Mouse (Mus musculus): ENCODE data around the gene Zfp800. TPM values are rescaled to one million over a fixed set of nuclear protein-coding genes. Genes with fewer than 3 reads are reported as not detected.

Gene Zfp800
- total RNA-seq, 1 experiment, result 7.8 TPM

DNA sequence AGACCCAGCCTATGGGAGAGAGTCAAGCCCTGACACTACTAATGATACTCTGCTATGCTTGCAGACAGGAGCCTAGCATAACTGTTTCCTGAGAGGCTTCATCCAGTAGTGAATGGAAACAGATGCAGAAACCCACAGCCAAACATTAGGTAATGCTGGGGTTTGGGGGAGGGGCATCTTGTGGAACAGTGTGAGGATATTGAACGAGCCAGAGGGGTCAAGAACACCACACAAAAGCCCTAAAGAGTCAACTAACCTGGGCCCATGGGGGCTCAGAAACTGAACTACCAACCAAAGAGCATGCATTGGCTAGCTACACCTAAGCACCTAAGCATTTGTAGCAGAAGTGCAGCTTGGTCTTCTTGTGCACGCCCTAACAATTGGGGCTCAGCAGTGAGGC, 13.4 kb upstream of the Zfp800 start:
- in situ Hi-C loops (cut with MboI; ENCODE audit: low sequenced_read_pairs in 2 of 2, unreplicated experiment in 2 of 2), result no loop called here
- Histone ChIP-seq H3K4me1 (ENCODE audit: control insufficient read depth in 2 of 2, insufficient read depth in 2 of 2, low read length in 2 of 2, poor library complexity in 1 of 2) (peaks cover 0 to 2% of the 10 kb centered on the region in 2 experiments; a peak in 1 of 4 replicates), H3K4me3 (ENCODE audit: insufficient read depth in 1 of 2, low read depth in 1 of 2, low read length in 2 of 2, poor library complexity in 1 of 2, severe bottlenecking in 1 of 2) (no peak overlapping the region), H3K36me3 (ENCODE audit: control insufficient read depth, insufficient read depth, low read length, poor library complexity, severe bottlenecking) (no peaks in the 10 kb centered on the region; the same call in 1 of the 2 replicates), H3K9ac (ENCODE audit: insufficient read depth, low read depth, low read length, poor library complexity, severe bottlenecking) (no peak overlapping the region), H3K9me3 (ENCODE audit: control insufficient read depth, insufficient read depth, low read depth, low read length) (no peaks in the 10 kb centered on the region), H3K27ac (ENCODE audit: insufficient read depth, low read depth, low read length, poor library complexity, severe bottlenecking) (no peak overlapping the region)
- DNase-seq (ENCODE audit: low read depth, low spot score), result no peak
- no peak for TF ChIP-seq MAFK (IDR thresholded peaks at IDR 0.05; ENCODE audit: insufficient read depth, low read depth, low read length)
- TF ChIP-seq ZNF384 (IDR thresholded peaks at IDR 0.05; ENCODE audit: low read depth, low read length), result no peak
- no peak for TF ChIP-seq CHD2 (IDR thresholded peaks at IDR 0.05; ENCODE audit: low read depth, low read length)
- no peak for TF ChIP-seq ZC3H11A (IDR thresholded peaks at IDR 0.05; ENCODE audit: borderline replicate concordance, low read depth, low read length)
- no peak for TF ChIP-seq HCFC1 (IDR thresholded peaks at IDR 0.05; ENCODE audit: borderline replicate concordance, insufficient read depth, low read length)

DNA sequence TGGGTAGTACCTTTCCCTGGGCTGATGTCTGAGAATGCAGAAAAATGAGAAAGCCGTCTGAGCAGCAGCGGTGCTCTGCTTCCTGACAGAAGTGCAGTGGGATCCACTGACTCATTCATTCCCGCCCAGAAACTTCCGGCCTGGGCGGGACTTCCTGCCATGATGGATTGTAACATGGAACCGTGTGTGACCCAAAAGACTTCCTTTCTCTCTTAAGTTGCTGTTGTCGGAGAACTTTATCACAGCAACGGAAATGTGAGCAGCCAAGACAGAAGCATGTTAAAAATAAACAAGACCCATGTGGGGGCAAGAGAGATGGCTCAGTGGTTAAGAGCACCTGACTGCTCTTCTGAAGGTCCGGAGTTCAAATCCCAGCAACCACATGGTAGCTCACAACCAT, 12.2 kb upstream of the Zfp800 start:
- peaks cover 0 to 2% of the 10 kb centered on the region in 2 experiments; a peak in 1 of 4 replicates for H3K4me1 ChIP-seq (ENCODE audit: control insufficient read depth in 2 of 2, insufficient read depth in 2 of 2, low read length in 2 of 2, poor library complexity in 1 of 2)
- H3K9me3 ChIP-seq (ENCODE audit: control insufficient read depth, insufficient read depth, low read depth, low read length), result no peaks in the 10 kb centered on the region
- no peak overlapping the region for H3K9ac ChIP-seq (ENCODE audit: insufficient read depth, low read depth, low read length, poor library complexity, severe bottlenecking)
- DNase-seq (ENCODE audit: low read depth, low spot score), result no peak
- in situ Hi-C loops (cut with MboI; ENCODE audit: low sequenced_read_pairs in 2 of 2, unreplicated experiment in 2 of 2), result no loop called here
- H3K4me3 ChIP-seq (ENCODE audit: insufficient read depth in 1 of 2, low read depth in 1 of 2, low read length in 2 of 2, poor library complexity in 1 of 2, severe bottlenecking in 1 of 2), result 0 out of 4 replicates have a peak overlapping the region, but pooled peaks of 1 of the 2 experiments have one; percentile 32
- TF ChIP-seq ZC3H11A (IDR thresholded peaks at IDR 0.05; ENCODE audit: borderline replicate concordance, low read depth, low read length), result no peak
- no peak for TF ChIP-seq ZNF384 (IDR thresholded peaks at IDR 0.05; ENCODE audit: low read depth, low read length)
- TF ChIP-seq HCFC1 (IDR thresholded peaks at IDR 0.05; ENCODE audit: borderline replicate concordance, insufficient read depth, low read length), result no peak
- TF ChIP-seq MAFK (IDR thresholded peaks at IDR 0.05; ENCODE audit: insufficient read depth, low read depth, low read length), result no peak
- TF ChIP-seq CHD2 (IDR thresholded peaks at IDR 0.05; ENCODE audit: low read depth, low read length), result no peak
- H3K27ac ChIP-seq (ENCODE audit: insufficient read depth, low read depth, low read length, poor library complexity, severe bottlenecking), result no peak overlapping the region
- H3K36me3 ChIP-seq (ENCODE audit: control insufficient read depth, insufficient read depth, low read length, poor library complexity, severe bottlenecking), result no peaks in the 10 kb centered on the region

DNA sequence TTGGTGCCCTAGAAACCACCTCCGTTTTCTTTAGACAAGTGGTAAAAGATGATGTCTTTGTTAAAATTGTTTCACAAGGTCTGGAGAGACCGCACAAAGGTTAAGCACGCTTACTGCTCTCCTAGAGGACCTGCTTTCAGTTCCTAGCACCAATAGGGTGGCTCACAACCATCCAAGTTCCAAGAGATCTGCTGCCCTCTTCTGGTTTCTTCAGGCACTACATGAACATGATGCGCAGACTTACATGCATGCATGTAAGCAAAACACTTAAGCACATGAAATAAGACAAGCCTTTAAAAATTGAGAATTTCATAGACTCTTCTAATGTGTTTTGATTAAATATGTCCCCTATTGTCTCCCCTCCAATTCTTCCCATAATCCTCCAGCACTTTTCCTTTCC, 2.0 kb upstream of the Zfp800 start:
- TF ChIP-seq ZC3H11A (IDR thresholded peaks at IDR 0.05; ENCODE audit: borderline replicate concordance, low read depth, low read length) (0 out of 2 replicates have a peak, but pooled peaks have one; percentile 20), CHD2 (IDR thresholded peaks at IDR 0.05; ENCODE audit: low read depth, low read length) (no peak), ZNF384 (IDR thresholded peaks at IDR 0.05; ENCODE audit: low read depth, low read length) (no peak), MAFK (IDR thresholded peaks at IDR 0.05; ENCODE audit: insufficient read depth, low read depth, low read length) (no peak), HCFC1 (IDR thresholded peaks at IDR 0.05; ENCODE audit: borderline replicate concordance, insufficient read depth, low read length) (no peak)
- in situ Hi-C loops (cut with MboI; ENCODE audit: low sequenced_read_pairs in 2 of 2, unreplicated experiment in 2 of 2), result loop anchor here in 1 of 2 experiments (25.0 kb wide), 1 partner anchor 737 kb away; no protein-coding TSS in a partner anchor
- no peaks in the 10 kb centered on the region for H3K36me3 ChIP-seq (ENCODE audit: control insufficient read depth, insufficient read depth, low read length, poor library complexity, severe bottlenecking)
- H3K4me1 ChIP-seq (ENCODE audit: control insufficient read depth in 2 of 2, insufficient read depth in 2 of 2, low read length in 2 of 2, poor library complexity in 1 of 2), result no peaks in the 10 kb centered on the region
- no peak overlapping the region for H3K4me3 ChIP-seq (ENCODE audit: insufficient read depth in 1 of 2, low read depth in 1 of 2, low read length in 2 of 2, poor library complexity in 1 of 2, severe bottlenecking in 1 of 2)
- no peak overlapping the region for H3K27ac ChIP-seq (ENCODE audit: insufficient read depth, low read depth, low read length, poor library complexity, severe bottlenecking)
- DNase-seq (ENCODE audit: low read depth, low spot score), result peak; percentile 60
- no peaks in the 10 kb centered on the region for H3K9me3 ChIP-seq (ENCODE audit: control insufficient read depth, insufficient read depth, low read depth, low read length)
- H3K9ac ChIP-seq (ENCODE audit: insufficient read depth, low read depth, low read length, poor library complexity, severe bottlenecking), result no peak overlapping the region

DNA sequence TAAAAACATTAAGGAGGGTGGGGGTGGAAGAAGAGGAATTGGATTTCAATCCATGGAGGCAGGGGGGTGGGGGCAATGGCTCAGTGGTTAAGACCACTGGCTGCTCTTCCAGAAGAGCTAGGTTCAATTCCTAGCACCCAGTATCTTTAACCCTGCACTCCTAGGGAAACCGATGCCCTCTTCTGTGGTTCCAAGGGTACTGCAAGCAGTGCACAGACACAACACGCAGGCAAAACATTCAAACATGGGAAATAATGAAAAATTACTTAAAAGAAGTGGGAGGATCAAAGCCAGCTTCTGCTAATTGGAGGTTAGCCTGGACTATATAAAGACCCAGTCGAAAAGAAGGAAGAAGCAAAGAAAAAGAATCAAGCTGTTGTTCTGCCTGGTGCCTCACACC, 921 bp upstream of the Zfp800 start:
- H3K9me3 ChIP-seq (ENCODE audit: control insufficient read depth, insufficient read depth, low read depth, low read length), result no peaks in the 10 kb centered on the region
- H3K4me1 ChIP-seq (ENCODE audit: control insufficient read depth in 2 of 2, insufficient read depth in 2 of 2, low read length in 2 of 2, poor library complexity in 1 of 2), result no peaks in the 10 kb centered on the region
- no peaks in the 10 kb centered on the region for H3K36me3 ChIP-seq (ENCODE audit: control insufficient read depth, insufficient read depth, low read length, poor library complexity, severe bottlenecking)
- H3K9ac ChIP-seq (ENCODE audit: insufficient read depth, low read depth, low read length, poor library complexity, severe bottlenecking), result no peak overlapping the region
- DNase-seq (ENCODE audit: low read depth, low spot score), result no peak
- no peak overlapping the region for H3K4me3 ChIP-seq (ENCODE audit: insufficient read depth in 1 of 2, low read depth in 1 of 2, low read length in 2 of 2, poor library complexity in 1 of 2, severe bottlenecking in 1 of 2)
- in situ Hi-C loops (cut with MboI; ENCODE audit: low sequenced_read_pairs in 2 of 2, unreplicated experiment in 2 of 2), result loop anchor here in 1 of 2 experiments (25.0 kb wide), 1 partner anchor 736 kb away; no protein-coding TSS in a partner anchor
- TF ChIP-seq MAFK (IDR thresholded peaks at IDR 0.05; ENCODE audit: insufficient read depth, low read depth, low read length) (no peak), ZC3H11A (IDR thresholded peaks at IDR 0.05; ENCODE audit: borderline replicate concordance, low read depth, low read length) (0 out of 2 replicates have a peak, but pooled peaks have one; percentile 11)
- H3K27ac ChIP-seq (ENCODE audit: insufficient read depth, low read depth, low read length, poor library complexity, severe bottlenecking), result no peak overlapping the region
